Mouse (Mus musculus) layer of hippocampus, adult 8-10 months (tissue): ENCODE measurements around the gene Brd3os. TPM values are rescaled to one million over a fixed set of nuclear protein-coding genes. Genes with fewer than 3 reads are reported as not detected.

Experiments used
- microRNA-seq, 2 experiments: library from miRNA; unstranded; fragments of <30 nt; microRNA quantifications; one replicate each; pipeline ENCODE4 v1.2.0; 2022
- total RNA-seq, 4 experiments: library from RNA; stranded (reverse); gene quantifications; 2 replicates each; pipeline ENCODE4 v1.2.4; 2022

Gene Brd3os
- total RNA-seq, 4 experiments from 2014 or later, result 23.5 to 28.6 (median 27.9) TPM

Small RNAs within 50 kb of the gene (microRNA-seq; reads per million reads assigned to microRNA genes)
- 0 reads per million in 2 experiments for gene Gm24049
- gene Mir7578, result 0 reads per million in 2 experiments

Other genes with a start within 250 kb of the Brd3os start
- 10 to 100 TPM in 1 of 4 experiments, 1 to 10 TPM in 3; 6.1 to 11.5 (median 9.1) TPM for gene Sardh, start 194.0 kb upstream of the Brd3os start, total RNA-seq
- 10 to 100 TPM in 3 of 4 experiments, 1 to 10 TPM in 1; 9.1 to 12.9 (median 11.8) TPM for gene Vav2, start 15.3 kb upstream of the Brd3os start, total RNA-seq
- 10 to 100 TPM; 40.6 to 47.9 (median 46.6) TPM for gene Brd3, start 65.3 kb downstream of the Brd3os start, total RNA-seq
- gene Wdr5, start 72.8 kb downstream of the Brd3os start, total RNA-seq, result 10 to 100 TPM; 25.7 to 29.8 (median 27.9) TPM
- gene Rxra, start 234.1 kb downstream of the Brd3os start, total RNA-seq, result 10 to 100 TPM; 31.6 to 33.9 (median 32.9) TPM